Mouse (Mus musculus) gastrocnemius, postnatal 4 days (tissue): ENCODE results near the gene Dera. TPM values are rescaled to one million over a fixed set of nuclear protein-coding genes. Genes with fewer than 3 reads are reported as not detected.

Experiments used
- DNase-seq, 2 experiments: peaks; one replicate each; pipeline ENCODE4 v3.0.0; 2021 to 2022; ENCODE audit warnings: low spot score in 2 of 2, mixed read lengths in 2 of 2
- total RNA-seq, 2 experiments: library from RNA; stranded (reverse); gene quantifications; 2 replicates each; pipeline ENCODE4 v1.2.3; 2021

The Dera gene
- total RNA-seq, 2 experiments from 2014 or later = 19.3 to 20.8 TPM

DNA sequence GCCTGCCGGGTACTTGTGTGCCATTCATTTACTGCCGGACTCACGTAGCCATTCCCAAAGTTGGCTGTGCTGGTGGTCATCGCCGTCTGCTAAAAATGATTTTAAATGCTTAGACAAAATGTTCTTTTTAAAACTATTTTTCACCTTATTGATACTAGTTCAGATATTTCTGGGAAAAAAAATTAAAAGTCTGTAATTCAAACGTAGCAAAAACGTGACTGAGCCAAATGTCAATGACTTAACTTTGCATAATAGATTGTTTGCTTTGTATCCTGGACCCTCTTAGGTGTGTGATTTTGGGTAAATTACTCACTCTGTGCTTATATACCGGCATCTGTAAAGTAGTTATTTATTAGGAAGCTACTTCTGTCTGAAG is 499 bp downstream of the Dera start:
- no peak for DNase-seq

DNA sequence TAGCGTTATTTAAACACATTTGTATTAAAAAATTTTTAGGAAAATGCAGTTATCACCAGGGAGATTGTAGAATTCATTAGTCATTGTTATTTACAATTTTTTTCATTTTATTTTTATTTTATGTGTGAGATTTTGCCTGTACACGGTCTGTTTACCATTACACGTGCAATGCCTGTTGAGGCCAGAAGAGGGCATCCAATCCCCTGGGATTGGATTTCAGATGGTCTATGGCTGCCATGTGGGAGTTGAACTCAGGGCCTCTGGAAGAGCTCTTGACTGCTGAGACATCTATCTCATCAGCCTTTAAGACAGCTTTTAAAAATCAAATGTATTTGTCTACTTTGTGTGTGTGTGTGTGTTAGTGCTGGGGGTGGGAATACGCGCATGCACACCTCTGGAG is 2.0 kb downstream of the Dera start:
- no peak for DNase-seq

- no peak for DNase-seq
Measured at GRCm38 (mm10) chr6:137757891-137758290, 3.5 kb downstream of the Dera start.

GRCm38 (mm10) chr6:137759681-137760080 is 5.3 kb downstream of the Dera start:
- DNase-seq = no peak

DNA sequence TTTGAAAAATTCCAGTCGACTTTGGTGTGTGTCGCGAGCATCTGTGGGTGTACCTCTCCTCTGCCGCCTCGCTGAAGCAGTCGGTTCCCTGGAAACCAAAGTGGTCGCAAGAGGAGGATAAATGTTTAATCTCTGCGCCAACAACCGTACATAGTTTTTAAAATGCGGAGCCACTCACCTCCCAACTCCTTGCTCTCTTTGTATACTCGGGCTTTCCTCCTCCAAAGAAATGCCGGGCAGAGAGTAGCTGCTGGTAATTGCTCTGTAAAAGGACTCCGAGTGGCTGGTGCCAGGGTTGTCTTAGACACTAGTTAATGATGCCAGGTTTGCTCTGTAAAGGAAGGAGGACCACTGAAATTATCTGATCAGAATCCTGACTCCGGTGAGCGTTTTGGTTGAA is 6.6 kb downstream of the Dera start:
- DNase-seq = no peak

GRCm38 (mm10) chr6:137764572-137765210 is 10.3 kb downstream of the Dera start:
- DNase-seq = no peak

DNA sequence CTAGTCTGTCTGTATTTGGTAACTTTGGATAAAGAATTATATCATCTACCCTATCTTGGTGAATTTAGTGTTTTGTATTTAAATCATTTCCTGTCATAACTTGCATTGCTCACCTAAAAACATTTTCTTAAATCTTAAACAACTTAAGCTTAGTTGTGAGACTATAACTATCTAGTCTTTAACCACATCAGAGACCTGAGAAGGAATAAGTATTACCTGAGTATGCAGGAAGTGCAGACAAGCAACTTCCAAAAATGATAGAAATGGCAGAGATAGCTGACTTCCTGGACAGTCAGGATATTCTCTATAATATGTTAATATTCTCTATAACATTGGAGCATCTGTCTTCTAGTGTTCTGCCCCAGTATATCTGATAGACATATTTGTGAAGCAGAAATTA is 11.8 kb downstream of the Dera start:
- DNase-seq = no peak

DNA sequence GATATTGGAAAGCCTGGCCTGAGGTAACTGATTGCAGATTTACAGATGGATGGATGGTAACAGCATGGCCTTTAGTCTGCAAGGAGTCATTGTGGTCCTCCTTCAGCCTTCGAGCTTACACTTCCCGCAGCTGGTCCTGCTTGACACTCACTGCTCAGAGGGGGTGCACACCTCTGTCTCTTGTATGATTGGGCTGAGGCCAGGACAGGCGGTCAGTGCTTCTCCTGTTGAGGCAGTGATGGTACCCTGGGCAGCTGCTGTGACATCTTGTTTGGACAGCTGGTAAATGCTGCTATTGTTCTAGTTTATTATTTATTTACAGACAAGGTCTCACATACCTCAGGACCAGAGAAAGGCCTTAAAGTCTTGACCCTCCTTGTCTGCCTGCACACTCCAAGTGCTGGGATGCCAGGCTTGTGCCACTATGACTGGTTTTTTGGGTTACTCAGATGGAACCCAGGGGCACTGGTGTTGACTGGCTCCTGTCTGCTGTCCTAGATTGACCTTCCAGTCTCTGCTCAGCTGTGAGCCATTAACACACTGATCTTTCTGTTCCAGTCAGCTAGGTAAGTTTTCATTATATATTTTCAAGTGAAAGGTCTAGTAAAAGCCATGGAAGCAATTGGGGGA is 17.4 kb downstream of the Dera start:
- peak in 1 of 2 experiments; percentile 9 for DNase-seq

DNA sequence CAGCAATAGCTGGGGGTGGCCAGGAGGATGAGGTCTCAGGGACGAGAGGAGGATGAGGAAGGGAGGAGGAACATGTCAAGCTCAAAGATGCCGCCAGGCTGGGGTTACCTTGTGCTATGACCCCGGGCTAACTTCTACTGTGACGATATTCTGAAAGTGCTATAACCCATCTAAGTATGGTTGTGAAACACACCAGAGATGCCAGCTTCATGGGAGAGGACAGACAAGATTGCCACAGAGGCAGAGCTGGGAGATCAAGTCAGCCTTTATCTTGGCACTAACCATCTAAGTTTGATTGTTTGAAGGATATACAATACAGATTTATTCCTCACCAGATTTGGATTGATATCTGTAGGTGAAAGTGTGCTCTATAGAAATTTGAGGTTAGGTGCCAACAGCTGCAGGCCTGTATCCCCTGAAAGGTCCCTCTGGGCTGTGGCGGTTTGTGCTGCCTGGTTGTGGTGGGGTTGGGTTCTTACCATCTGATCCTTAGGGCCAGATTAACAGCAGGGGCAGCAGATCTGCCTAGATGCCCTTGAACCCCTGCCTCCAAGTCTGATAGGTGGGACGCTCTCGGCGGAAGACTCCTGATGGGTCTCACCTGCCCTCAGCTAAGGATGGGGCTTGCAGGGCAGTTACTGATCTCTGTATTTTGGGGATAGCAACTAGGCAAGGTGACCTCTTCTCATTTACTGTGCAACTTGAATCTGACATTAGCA is 18.7 kb downstream of the Dera start:
- DNase-seq = peak in 1 of 2 experiments; percentile 10

DNA sequence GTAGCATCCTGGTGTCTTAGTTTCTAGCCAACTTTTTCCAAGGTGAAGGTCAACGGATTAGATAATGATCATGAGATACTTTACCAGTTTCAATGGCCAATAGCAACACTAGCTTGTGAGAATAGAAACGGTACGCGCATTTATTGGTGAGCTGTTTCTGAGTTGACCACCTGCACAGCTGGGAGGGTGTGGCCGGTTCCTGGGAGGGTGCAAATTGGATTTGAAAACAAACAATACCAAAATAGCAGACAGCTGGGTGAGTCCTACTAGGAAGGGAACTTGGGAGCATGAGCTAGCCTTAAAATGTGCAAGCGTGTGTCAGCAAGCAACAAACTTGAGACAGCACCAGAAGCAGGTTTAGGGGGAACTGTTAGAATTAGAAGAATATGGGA is 19.3 kb downstream of the Dera start:
- peak in 1 of 2 experiments; percentile 7 for DNase-seq

GRCm38 (mm10) chr6:137774166-137774565 is 19.8 kb downstream of the Dera start:
- DNase-seq = peak in 1 of 2 experiments; percentile 12

- DNase-seq = peak in 1 of 2 experiments; percentile 7
Measured at GRCm38 (mm10) chr6:137775159-137775558, 20.8 kb downstream of the Dera start.

DNA sequence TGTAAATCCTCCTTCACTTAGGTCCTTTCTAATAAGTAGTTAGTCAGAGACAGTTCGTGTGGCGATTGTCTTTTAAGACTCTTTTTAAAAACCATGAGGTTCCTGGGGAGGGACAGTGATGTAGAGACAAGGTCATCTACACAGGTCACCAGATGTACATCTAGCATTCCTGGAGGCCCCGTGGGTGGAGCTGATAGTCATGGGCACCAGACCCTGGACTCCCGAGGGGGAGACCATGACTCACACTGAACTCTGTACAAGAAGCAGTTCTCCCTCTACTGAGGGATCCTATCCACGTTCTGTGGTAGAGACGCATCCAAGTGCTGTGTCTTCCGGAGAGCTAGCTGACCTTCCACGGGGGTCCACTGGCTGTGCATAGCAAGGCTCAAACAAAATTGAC is 22.6 kb downstream of the Dera start:
- DNase-seq = no peak

- no peak for DNase-seq
Measured at GRCm38 (mm10) chr6:137783899-137784637, 29.7 kb downstream of the Dera start.

DNA sequence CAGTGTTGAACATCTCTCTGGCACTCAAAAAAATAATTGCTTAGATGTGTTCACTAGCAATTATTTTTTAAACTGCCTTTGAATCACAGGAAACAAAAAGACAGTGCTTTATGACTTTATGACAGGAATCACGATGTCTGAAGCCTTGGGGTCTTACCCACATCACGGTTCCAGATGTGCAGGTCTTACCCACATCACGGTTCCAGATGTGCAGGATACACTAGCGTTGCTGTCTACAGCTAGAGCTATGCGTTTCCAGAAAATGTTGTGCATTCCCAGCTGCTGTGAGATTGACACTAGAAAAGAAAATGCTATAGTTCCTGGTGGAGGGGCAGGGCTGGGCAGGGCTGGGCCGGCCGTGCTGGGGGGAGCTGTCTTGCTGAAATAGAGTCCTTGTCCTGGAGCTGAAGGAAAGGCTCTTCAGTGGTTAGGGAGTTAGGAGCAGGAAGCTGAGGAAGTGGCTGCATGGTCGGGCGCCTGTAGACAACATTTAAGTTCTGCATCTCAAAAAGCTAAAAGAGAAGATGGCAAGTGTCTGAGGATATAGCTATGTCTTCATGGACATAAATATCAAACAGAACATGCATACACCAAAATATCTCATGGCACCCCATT is 34.7 kb downstream of the Dera start:
- DNase-seq = no peak

GRCm38 (mm10) chr6:137789658-137790057 is 35.3 kb downstream of the Dera start:
- no peak for DNase-seq

GRCm38 (mm10) chr6:137795494-137795893 is 41.1 kb downstream of the Dera start:
- no peak for DNase-seq

- no peak for DNase-seq
Measured at GRCm38 (mm10) chr6:137796596-137797567, 42.5 kb downstream of the Dera start.

GRCm38 (mm10) chr6:137799253-137799652 is 44.9 kb downstream of the Dera start:
- no peak for DNase-seq

DNA sequence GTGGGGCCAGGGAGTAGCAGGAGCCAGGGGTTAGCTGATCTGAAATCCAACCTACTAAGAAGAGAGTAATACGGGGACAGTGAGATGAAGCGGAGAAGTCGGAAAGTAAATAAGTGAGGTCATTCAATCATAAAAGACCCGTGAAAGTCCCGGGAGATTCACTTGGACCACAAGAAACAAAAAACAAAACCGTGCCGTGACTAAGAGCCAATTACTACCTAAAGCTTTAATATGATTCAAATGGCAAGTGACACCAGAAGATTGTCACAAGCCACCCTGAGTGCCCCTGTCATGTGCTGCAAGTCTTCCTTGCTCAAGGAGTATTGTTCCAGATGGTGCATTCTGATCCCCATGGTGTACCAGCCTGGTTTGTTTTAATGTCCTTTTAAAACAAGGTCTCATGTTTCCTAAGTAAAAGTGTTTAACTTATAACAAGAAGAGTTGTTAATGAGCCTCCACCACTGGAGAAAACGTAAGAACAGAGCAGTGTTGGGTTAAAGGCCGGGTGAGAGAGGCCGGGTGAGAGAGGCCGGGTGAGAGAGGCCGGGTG is 49.2 kb downstream of the Dera start:
- no peak for DNase-seq
